Mouse (Mus musculus): ENCODE data around the gene Ugt1a6b. TPM values are rescaled to one million over a fixed set of nuclear protein-coding genes. Genes with fewer than 3 reads are reported as not detected.

Gene Ugt1a6b
- total RNA-seq, 1 experiment, result 0.13 TPM

- Histone ChIP-seq H3K9me3 (ENCODE audit: control insufficient read depth, insufficient read depth, low read depth, low read length) (no peaks in the 10 kb centered on the region), H3K27ac (ENCODE audit: insufficient read depth, low read depth, low read length, poor library complexity, severe bottlenecking) (no peak overlapping the region), H3K4me3 (ENCODE audit: insufficient read depth in 1 of 2, low read depth in 1 of 2, low read length in 2 of 2, poor library complexity in 1 of 2, severe bottlenecking in 1 of 2) (no peak overlapping the region), H3K9ac (ENCODE audit: insufficient read depth, low read depth, low read length, poor library complexity, severe bottlenecking) (no peak overlapping the region), H3K36me3 (ENCODE audit: control insufficient read depth, insufficient read depth, low read length, poor library complexity, severe bottlenecking) (no peaks in the 10 kb centered on the region), H3K4me1 (ENCODE audit: control insufficient read depth in 2 of 2, insufficient read depth in 2 of 2, low read length in 2 of 2, poor library complexity in 1 of 2) (no peaks in the 10 kb centered on the region)
- in situ Hi-C loops (cut with MboI; ENCODE audit: low sequenced_read_pairs in 2 of 2, unreplicated experiment in 2 of 2), result no loop called here
- no peak for DNase-seq (ENCODE audit: low read depth, low spot score)
- TF ChIP-seq ZNF384 (IDR thresholded peaks at IDR 0.05; ENCODE audit: low read depth, low read length) (no peak), ZC3H11A (IDR thresholded peaks at IDR 0.05; ENCODE audit: borderline replicate concordance, low read depth, low read length) (no peak), CHD2 (IDR thresholded peaks at IDR 0.05; ENCODE audit: low read depth, low read length) (no peak), HCFC1 (IDR thresholded peaks at IDR 0.05; ENCODE audit: borderline replicate concordance, insufficient read depth, low read length) (no peak), MAFK (IDR thresholded peaks at IDR 0.05; ENCODE audit: insufficient read depth, low read depth, low read length) (no peak)
These were observed 128.1 kb downstream of the Ugt1a6b start for GRCm38 (mm10) chr1:88230981-88231802.

- Histone ChIP-seq H3K4me1 (ENCODE audit: control insufficient read depth in 2 of 2, insufficient read depth in 2 of 2, low read length in 2 of 2, poor library complexity in 1 of 2) (no peaks in the 10 kb centered on the region), H3K9ac (ENCODE audit: insufficient read depth, low read depth, low read length, poor library complexity, severe bottlenecking) (no peak overlapping the region), H3K4me3 (ENCODE audit: insufficient read depth in 1 of 2, low read depth in 1 of 2, low read length in 2 of 2, poor library complexity in 1 of 2, severe bottlenecking in 1 of 2) (no peak overlapping the region), H3K36me3 (ENCODE audit: control insufficient read depth, insufficient read depth, low read length, poor library complexity, severe bottlenecking) (no peaks in the 10 kb centered on the region), H3K27ac (ENCODE audit: insufficient read depth, low read depth, low read length, poor library complexity, severe bottlenecking) (no peak overlapping the region), H3K9me3 (ENCODE audit: control insufficient read depth, insufficient read depth, low read depth, low read length) (no peaks in the 10 kb centered on the region)
- DNase-seq (ENCODE audit: low read depth, low spot score), result no peak
- TF ChIP-seq MAFK (IDR thresholded peaks at IDR 0.05; ENCODE audit: insufficient read depth, low read depth, low read length), result no peak
- no peak for TF ChIP-seq ZNF384 (IDR thresholded peaks at IDR 0.05; ENCODE audit: low read depth, low read length)
- TF ChIP-seq CHD2 (IDR thresholded peaks at IDR 0.05; ENCODE audit: low read depth, low read length), result no peak
- no peak for TF ChIP-seq ZC3H11A (IDR thresholded peaks at IDR 0.05; ENCODE audit: borderline replicate concordance, low read depth, low read length)
- no peak for TF ChIP-seq HCFC1 (IDR thresholded peaks at IDR 0.05; ENCODE audit: borderline replicate concordance, insufficient read depth, low read length)
- in situ Hi-C loops (cut with MboI; ENCODE audit: low sequenced_read_pairs in 2 of 2, unreplicated experiment in 2 of 2), result no loop called here
These were observed 128.9 kb downstream of the Ugt1a6b start for GRCm38 (mm10) chr1:88231803-88232499.

- in situ Hi-C loops (cut with MboI; ENCODE audit: low sequenced_read_pairs in 2 of 2, unreplicated experiment in 2 of 2), result no loop called here
- no peak overlapping the region for H3K27ac ChIP-seq (ENCODE audit: insufficient read depth, low read depth, low read length, poor library complexity, severe bottlenecking)
- no peaks in the 10 kb centered on the region for H3K9me3 ChIP-seq (ENCODE audit: control insufficient read depth, insufficient read depth, low read depth, low read length)
- DNase-seq (ENCODE audit: low read depth, low spot score), result no peak
- no peak overlapping the region for H3K9ac ChIP-seq (ENCODE audit: insufficient read depth, low read depth, low read length, poor library complexity, severe bottlenecking)
- H3K4me3 ChIP-seq (ENCODE audit: insufficient read depth in 1 of 2, low read depth in 1 of 2, low read length in 2 of 2, poor library complexity in 1 of 2, severe bottlenecking in 1 of 2), result no peak overlapping the region
- no peaks in the 10 kb centered on the region for H3K36me3 ChIP-seq (ENCODE audit: control insufficient read depth, insufficient read depth, low read length, poor library complexity, severe bottlenecking)
- no peaks in the 10 kb centered on the region for H3K4me1 ChIP-seq (ENCODE audit: control insufficient read depth in 2 of 2, insufficient read depth in 2 of 2, low read length in 2 of 2, poor library complexity in 1 of 2)
- TF ChIP-seq HCFC1 (IDR thresholded peaks at IDR 0.05; ENCODE audit: borderline replicate concordance, insufficient read depth, low read length), result no peak
- no peak for TF ChIP-seq ZNF384 (IDR thresholded peaks at IDR 0.05; ENCODE audit: low read depth, low read length)
- TF ChIP-seq MAFK (IDR thresholded peaks at IDR 0.05; ENCODE audit: insufficient read depth, low read depth, low read length), result no peak
- TF ChIP-seq CHD2 (IDR thresholded peaks at IDR 0.05; ENCODE audit: low read depth, low read length), result no peak
- TF ChIP-seq ZC3H11A (IDR thresholded peaks at IDR 0.05; ENCODE audit: borderline replicate concordance, low read depth, low read length), result no peak
These were observed 129.8 kb downstream of the Ugt1a6b start for GRCm38 (mm10) chr1:88232664-88233380.

GRCm38 (mm10) chr1:88233421-88234247, 130.6 kb downstream of the Ugt1a6b start:
- no peak for DNase-seq (ENCODE audit: low read depth, low spot score)
- H3K9me3 ChIP-seq (ENCODE audit: control insufficient read depth, insufficient read depth, low read depth, low read length), result no peaks in the 10 kb centered on the region

More at GRCm38 (mm10) chr1:88233421-88234247, 130.6 kb downstream of the Ugt1a6b start:
- in situ Hi-C loops (cut with MboI; ENCODE audit: low sequenced_read_pairs in 2 of 2, unreplicated experiment in 2 of 2), result no loop called here
- no peaks in the 10 kb centered on the region for H3K36me3 ChIP-seq (ENCODE audit: control insufficient read depth, insufficient read depth, low read length, poor library complexity, severe bottlenecking)
- H3K27ac ChIP-seq (ENCODE audit: insufficient read depth, low read depth, low read length, poor library complexity, severe bottlenecking), result no peak overlapping the region
- H3K4me3 ChIP-seq (ENCODE audit: insufficient read depth in 1 of 2, low read depth in 1 of 2, low read length in 2 of 2, poor library complexity in 1 of 2, severe bottlenecking in 1 of 2), result no peak overlapping the region
- no peaks in the 10 kb centered on the region for H3K4me1 ChIP-seq (ENCODE audit: control insufficient read depth in 2 of 2, insufficient read depth in 2 of 2, low read length in 2 of 2, poor library complexity in 1 of 2)
- no peak for TF ChIP-seq HCFC1 (IDR thresholded peaks at IDR 0.05; ENCODE audit: borderline replicate concordance, insufficient read depth, low read length)
- no peak for TF ChIP-seq CHD2 (IDR thresholded peaks at IDR 0.05; ENCODE audit: low read depth, low read length)
- no peak for TF ChIP-seq MAFK (IDR thresholded peaks at IDR 0.05; ENCODE audit: insufficient read depth, low read depth, low read length)
- TF ChIP-seq ZNF384 (IDR thresholded peaks at IDR 0.05; ENCODE audit: low read depth, low read length), result no peak
- TF ChIP-seq ZC3H11A (IDR thresholded peaks at IDR 0.05; ENCODE audit: borderline replicate concordance, low read depth, low read length), result no peak
- H3K9ac ChIP-seq (ENCODE audit: insufficient read depth, low read depth, low read length, poor library complexity, severe bottlenecking), result no peak overlapping the region
